Mouse (Mus musculus) cerebellum, adult 9-11 months (tissue): ENCODE data around the gene Zfp598.
"Not testable (repeated sequence)": the region's sequence is repeated elsewhere in the genome, so short reads cannot be mapped to it uniquely, and the experiment has no call there.

ENCODE experiments used
- DNase-seq: peaks from one replicate; pipeline ENCODE4 v3.0.0; 2022

The Zfp598 gene

GRCm38 (mm10) chr17:24647493-24647892, 22.0 kb upstream of the Zfp598 start:
- peak; percentile 65 for DNase-seq

GRCm38 (mm10) chr17:24648731-24649377, 20.6 kb upstream of the Zfp598 start:
- peak; percentile 69 for DNase-seq

GRCm38 (mm10) chr17:24649581-24650069, 19.9 kb upstream of the Zfp598 start:
- DNase-seq, result peak; percentile 87

- peak; percentile 81 for DNase-seq
Observed at GRCm38 (mm10) chr17:24650070-24650616, 19.3 kb upstream of the Zfp598 start, which contains the start of gene Slc9a3r2. Gene Slc9a3r2 (minus strand): TSS chr17:24650327.

- no peak for DNase-seq
Observed at GRCm38 (mm10) chr17:24650766-24651165, 18.7 kb upstream of the Zfp598 start.

GRCm38 (mm10) chr17:24651835-24652234, 17.7 kb upstream of the Zfp598 start:
- no peak for DNase-seq

GRCm38 (mm10) chr17:24653967-24654710, 15.3 kb upstream of the Zfp598 start:
- peak; percentile 73 for DNase-seq

GRCm38 (mm10) chr17:24654969-24655368, 14.5 kb upstream of the Zfp598 start:
- DNase-seq, result no peak

- DNase-seq, result no peak
Observed at GRCm38 (mm10) chr17:24658017-24658758, 11.3 kb upstream of the Zfp598 start, which contains the start of gene Npw. Gene Npw (minus strand): TSS chr17:24658457.

- peak; percentile 43 for DNase-seq
Observed at GRCm38 (mm10) chr17:24667011-24667410, 2.5 kb upstream of the Zfp598 start.

- DNase-seq, result peak; percentile 84
Observed at GRCm38 (mm10) chr17:24667416-24667815, 2.1 kb upstream of the Zfp598 start.

GRCm38 (mm10) chr17:24669214-24669544, 308 bp upstream of the Zfp598 start:
- DNase-seq, result not testable (repeated sequence)

GRCm38 (mm10) chr17:24670246-24670844, 858 bp downstream of the Zfp598 start:
- peak; percentile 39 for DNase-seq

GRCm38 (mm10) chr17:24671346-24671745, 1.9 kb downstream of the Zfp598 start:
- DNase-seq, result no peak

GRCm38 (mm10) chr17:24672141-24672540, 2.7 kb downstream of the Zfp598 start:
- DNase-seq, result no peak

GRCm38 (mm10) chr17:24674277-24674676, 4.8 kb downstream of the Zfp598 start:
- no peak for DNase-seq

- DNase-seq, result no peak
Observed at GRCm38 (mm10) chr17:24676187-24676586, 6.7 kb downstream of the Zfp598 start.

- DNase-seq, result no peak
Observed at GRCm38 (mm10) chr17:24676877-24677276, 7.4 kb downstream of the Zfp598 start.

GRCm38 (mm10) chr17:24677500-24678080, 8.1 kb downstream of the Zfp598 start:
- DNase-seq, result no peak

GRCm38 (mm10) chr17:24686514-24686913, 17.0 kb downstream of the Zfp598 start:
- DNase-seq, result no peak

GRCm38 (mm10) chr17:24687146-24687595, 17.7 kb downstream of the Zfp598 start:
- DNase-seq, result no peak

- DNase-seq, result no peak
Observed at GRCm38 (mm10) chr17:24687599-24687998, 18.1 kb downstream of the Zfp598 start.
